Mouse (Mus musculus) spleen, adult 2 months (tissue): ENCODE results near the gene C1s1. TPM values are rescaled to one million over a fixed set of nuclear protein-coding genes. Genes with fewer than 3 reads are reported as not detected.
"Not testable (repeated sequence)": the region's sequence is repeated elsewhere in the genome, so short reads cannot be mapped to it uniquely, and the experiment has no call there.

ENCODE experiments used
- DNase-seq, 2 experiments: peaks; one replicate each; pipeline versions ENCODE4 v3.0.0 to v3.0.0-alpha.2; 2012 to 2021; ENCODE audit warnings: low spot score in 2 of 2, low read depth in 1 of 2
- H3K27ac ChIP-seq: fragments of 200-500 bp; 2 replicates; pipeline ENCODE4 v1.5.1; 2012; ENCODE audit warnings: low read length, inconsistent platforms; ENCODE audit not compliant: insufficient read depth
- H3K27me3 ChIP-seq: fragments of 200-500 bp; 2 replicates; pipeline ENCODE4 v1.6.1; 2012; ENCODE audit warnings: mild to moderate bottlenecking, moderate library complexity, low read length, inconsistent platforms; ENCODE audit not compliant: control insufficient read depth, insufficient read depth
- H3K36me3 ChIP-seq: fragments of 200-500 bp; 2 replicates; pipeline ENCODE4 v1.6.1; 2012; ENCODE audit warnings: mild to moderate bottlenecking, low read length, inconsistent platforms; ENCODE audit not compliant: control insufficient read depth, insufficient read depth
- H3K4me1 ChIP-seq: fragments of 200-500 bp; 2 replicates; pipeline ENCODE4 v1.6.1; 2011; ENCODE audit warnings: inconsistent platforms; ENCODE audit not compliant: control insufficient read depth, insufficient read depth, insufficient read length
- H3K4me3 ChIP-seq: fragments of 200-500 bp; 2 replicates; pipeline ENCODE4 v1.5.1; 2011; ENCODE audit warnings: mild to moderate bottlenecking, inconsistent platforms; ENCODE audit not compliant: insufficient read depth, insufficient read length; ENCODE audit errors: extremely low read depth
- CTCF ChIP-seq: fragments of 200-500 bp; IDR thresholded peaks from 2 replicates; pipeline ENCODE4 v1.5.1; 2011; ENCODE audit warnings: mild to moderate bottlenecking, inconsistent platforms; ENCODE audit not compliant: insufficient read depth, insufficient read length, insufficient replicate concordance; ENCODE audit errors: extremely low read depth
- POLR2A ChIP-seq: fragments of 200-500 bp; IDR thresholded peaks from 2 replicates; pipeline ENCODE4 v1.6.1; 2011; ENCODE audit warnings: low read depth, low read length, inconsistent platforms
- WGBS: fragments of 180-500 bp; shearing (Covaris S2); methylation state at CpG from one replicate; pipeline ENCODE4 v1.1.7; 2018; 5-methylcytosine and 5-hydroxymethylcytosine counted together
- polyA plus RNA-seq: library from polyadenylated mRNA; depleted of rRNA; stranded (reverse); fragments of >200 nt; gene quantifications from 2 replicates; pipeline ENCODE4 v1.2.3, GENCODE M21; 2012

The C1s1 gene
- polyA plus RNA-seq, 1 experiment, result 39.4 TPM

DNA sequence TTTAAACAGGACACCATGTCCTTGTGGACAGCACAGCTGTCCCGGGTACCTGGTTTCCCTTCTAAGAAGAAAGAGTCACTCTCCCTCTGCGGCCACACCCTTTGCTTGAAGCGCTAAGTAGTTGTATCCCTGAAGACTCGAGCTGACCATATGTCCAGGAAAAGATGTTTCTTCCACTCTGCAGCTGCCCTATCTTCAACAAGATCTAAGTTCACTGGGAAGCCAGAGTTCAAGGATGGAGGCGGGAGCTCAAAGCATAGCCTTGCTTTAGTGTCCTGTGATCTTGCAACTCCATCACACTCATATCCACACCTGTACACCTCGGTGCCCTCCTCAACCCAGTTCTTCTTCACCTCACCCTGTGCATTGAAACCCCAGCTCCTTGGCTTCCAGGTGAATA, 30.2 kb downstream of the C1s1 start:
- H3K27ac ChIP-seq, result no peak overlapping the region

DNA sequence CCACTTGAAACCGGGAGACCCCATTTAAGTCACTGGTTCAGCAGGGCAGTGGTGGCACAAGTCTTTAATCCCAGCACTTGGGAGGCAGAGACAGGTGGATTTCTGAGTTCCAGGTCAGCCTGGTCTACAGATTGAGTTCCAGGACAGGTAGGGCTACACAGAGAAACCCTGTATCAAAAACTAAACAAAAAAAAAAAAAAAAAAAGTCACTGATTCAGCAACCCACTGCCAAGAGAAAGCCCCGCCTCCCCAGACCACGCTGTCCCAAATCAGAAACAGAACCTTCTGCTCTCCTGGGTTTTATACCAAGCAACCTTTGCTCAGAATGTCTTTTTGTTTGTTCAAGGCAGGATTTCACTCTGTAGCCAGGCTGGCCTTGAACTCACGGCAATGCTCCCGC, 33.0 kb downstream of the C1s1 start:
- not testable (repeated sequence) for H3K4me3 ChIP-seq, H3K27me3 ChIP-seq, H3K27ac ChIP-seq, H3K36me3 ChIP-seq, H3K4me1 ChIP-seq, DNase-seq
- 84% methylated on average over 5 of the region's 5 CpGs for WGBS

More for the DNA sequence above, 30.2 kb downstream of the C1s1 start:
- H3K36me3 ChIP-seq, result no peaks in the 10 kb centered on the region
- no peaks in the 10 kb centered on the region for H3K27me3 ChIP-seq
- TF ChIP-seq CTCF (no peak), POLR2A (no peak)
- no peaks in the 10 kb centered on the region for H3K4me1 ChIP-seq
- 66% methylated on average over 6 of the region's 6 CpGs for WGBS
- no peak overlapping the region for H3K4me3 ChIP-seq
- no peak for DNase-seq

DNA sequence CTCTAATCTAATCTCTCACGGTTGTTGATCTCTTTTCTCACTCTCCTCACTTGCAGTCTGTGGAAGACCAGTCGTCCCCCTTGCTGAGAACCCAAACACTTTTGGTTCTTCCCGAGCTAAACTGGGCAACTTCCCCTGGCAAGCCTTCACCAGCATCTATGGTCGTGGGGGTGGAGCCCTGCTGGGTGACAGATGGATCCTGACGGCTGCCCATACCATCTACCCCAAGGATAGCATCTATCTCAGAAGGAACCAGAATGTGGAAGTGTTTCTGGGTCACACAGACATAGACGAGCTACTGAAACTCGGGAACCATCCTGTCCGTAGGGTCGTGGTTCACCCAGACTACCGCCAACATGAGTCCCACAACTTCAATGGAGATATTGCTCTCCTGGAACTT, 33.9 kb downstream of the C1s1 start:
- Histone ChIP-seq H3K36me3 (no peaks in the 10 kb centered on the region), H3K27me3 (no peaks in the 10 kb centered on the region), H3K27ac (no peak overlapping the region), H3K4me1 (peaks cover 3% of the 10 kb centered on the region; the same call in 1 of the 2 replicates), H3K4me3 (no peak overlapping the region)
- WGBS, result 61% methylated on average over 10 of the region's 10 CpGs
- TF ChIP-seq CTCF, result no peak
- DNase-seq, result no peak

DNA sequence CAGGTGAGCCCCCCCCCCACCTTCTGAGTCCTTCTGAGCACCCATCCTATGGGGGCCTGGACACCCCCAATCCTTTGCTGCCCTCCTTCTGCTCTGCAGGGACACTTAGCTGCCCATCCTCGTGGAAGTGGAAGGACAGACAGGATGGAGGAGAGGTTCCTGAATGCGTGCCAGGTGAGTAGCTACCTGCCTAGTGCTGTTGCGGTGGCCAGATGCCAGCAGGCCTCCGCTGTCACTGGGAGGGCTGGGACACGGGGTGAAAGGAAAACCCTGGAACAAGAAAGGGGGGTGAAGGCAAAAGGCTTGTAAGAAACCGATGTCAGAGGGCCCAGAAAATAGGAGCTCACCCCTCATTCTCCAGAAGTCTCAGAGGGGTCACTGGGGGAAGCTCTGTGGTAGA, 35.2 kb downstream of the C1s1 start:
- TF ChIP-seq POLR2A (no peak), CTCF (no peak)
- WGBS, result 88% methylated on average over 6 of the region's 6 CpGs
- H3K4me1 ChIP-seq, result peaks cover 3% of the 10 kb centered on the region; the same call in 1 of the 2 replicates

DNA sequence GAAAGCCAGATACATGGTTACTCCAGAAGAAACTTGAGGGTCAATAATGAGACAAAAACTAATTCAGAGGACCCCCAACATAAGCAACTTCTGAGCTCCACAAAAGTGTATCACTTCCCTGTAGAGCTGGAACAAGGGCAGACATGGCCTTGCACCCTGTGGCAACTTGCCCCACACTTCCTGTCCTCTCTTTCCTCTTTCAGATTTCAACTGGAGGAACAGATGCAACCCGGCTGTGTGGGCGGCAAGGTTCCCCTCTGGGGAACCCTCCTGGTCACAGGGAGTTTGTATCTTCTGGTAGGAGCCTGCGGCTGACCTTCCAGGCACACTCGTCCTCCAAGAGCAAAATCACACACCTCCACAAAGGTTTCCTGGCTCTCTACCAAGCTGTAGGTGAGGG, 37.1 kb downstream of the C1s1 start:
- peaks cover 3% of the 10 kb centered on the region; the same call in 1 of the 2 replicates for H3K4me1 ChIP-seq
- peak overlapping the region; percentile 2; the same call in 1 of the 2 replicates for H3K27ac ChIP-seq
- H3K36me3 ChIP-seq, result no peaks in the 10 kb centered on the region
- WGBS, result 4% methylated on average over 4 of the region's 4 CpGs
- no peak overlapping the region for H3K4me3 ChIP-seq
- no peaks in the 10 kb centered on the region for H3K27me3 ChIP-seq
- peak in 1 of 2 experiments; percentile 10 for DNase-seq
- TF ChIP-seq POLR2A (no peak), CTCF (no peak)

More for the DNA sequence above, 35.2 kb downstream of the C1s1 start:
- no peak for DNase-seq
- no peaks in the 10 kb centered on the region for H3K36me3 ChIP-seq
- no peak overlapping the region for H3K27ac ChIP-seq
- no peak overlapping the region for H3K4me3 ChIP-seq
- H3K27me3 ChIP-seq, result no peaks in the 10 kb centered on the region

DNA sequence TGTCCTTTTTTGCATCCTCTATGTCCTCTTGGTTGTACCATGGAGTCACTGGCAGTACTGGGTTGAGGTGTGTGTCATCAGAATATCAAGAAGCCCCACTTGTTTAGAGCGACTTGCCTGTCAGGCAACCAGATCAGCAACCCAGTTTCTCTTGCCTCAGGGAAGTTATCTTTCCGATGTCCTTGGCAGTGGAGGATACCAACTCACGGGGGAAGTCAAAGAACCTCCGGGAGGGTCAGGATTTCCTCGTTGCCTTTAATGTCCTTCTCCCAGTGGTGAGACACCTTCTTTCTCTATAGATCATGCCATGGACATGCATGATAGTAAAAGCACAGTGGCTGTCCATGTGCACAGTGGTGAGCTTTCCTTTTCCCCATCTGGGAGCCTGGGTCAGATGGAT, 40.1 kb downstream of the C1s1 start:
- TF ChIP-seq POLR2A (no peak), CTCF (no peak)
- no peak for DNase-seq
- no peak overlapping the region for H3K4me3 ChIP-seq
- H3K27me3 ChIP-seq, result no peaks in the 10 kb centered on the region
- H3K27ac ChIP-seq, result no peak overlapping the region
- H3K4me1 ChIP-seq, result peaks cover 3% of the 10 kb centered on the region; the same call in 1 of the 2 replicates
- no peaks in the 10 kb centered on the region for H3K36me3 ChIP-seq
- WGBS, result 90% methylated on average over 5 of the region's 5 CpGs

DNA sequence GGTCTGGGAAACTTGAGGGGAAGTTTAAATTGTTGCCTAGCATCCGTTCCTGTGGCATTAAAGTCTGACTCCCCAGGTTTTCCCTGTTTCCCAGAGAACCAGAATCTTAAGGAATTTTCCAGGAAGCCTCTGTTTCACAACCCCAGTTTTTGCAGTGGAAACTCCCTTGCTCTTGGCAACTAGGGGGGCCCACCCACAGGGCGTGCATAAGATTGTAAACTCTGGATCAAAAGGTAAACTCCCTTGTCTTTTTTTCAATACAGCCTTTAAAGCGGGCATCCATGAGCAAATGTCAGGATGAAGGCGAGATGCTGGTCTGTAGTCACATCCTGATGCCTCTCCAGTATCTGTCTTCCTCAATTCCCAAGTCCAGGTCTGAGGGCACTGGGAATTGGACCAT, 40.7 kb downstream of the C1s1 start:
- TF ChIP-seq POLR2A, result no peak
- TF ChIP-seq CTCF, result no peak
- DNase-seq, result no peak
- Histone ChIP-seq H3K4me1 (peaks cover 3% of the 10 kb centered on the region; the same call in 1 of the 2 replicates), H3K4me3 (no peak overlapping the region), H3K36me3 (no peaks in the 10 kb centered on the region), H3K27me3 (no peaks in the 10 kb centered on the region), H3K27ac (no peak overlapping the region)
- 93% methylated on average over 4 of the region's 4 CpGs for WGBS
